In genomic region chr7:97850331-97850730, GRCm38 (mm10) we compare ENCODE assay signal across 18 mouse cellular contexts.
DNase-seq lines count a peak whose midpoint lies in the region; ATAC-seq lines count a peak whose summit lies in the region.
"Had no signal": no experiment of that assay in that cellular context is flagged by ENCODE, and none has a peak within 500 bp of the region (broad histone marks: within the 10 kb centered on the region; RNA-seq: fewer than 3 reads in every experiment).

No protein-coding gene starts in this region.

- no peak for ATAC-seq in monocyte, adult 5-6 weeks (replicated peaks; ENCODE audit: insufficient number of reproducible peaks, low FRiP score, low TSS enrichment, poor library complexity, severe bottlenecking)
- no peak for ATAC-seq in erythroid progenitor cell, adult 5-6 weeks (replicated peaks; ENCODE audit: low FRiP score, poor library complexity, severe bottlenecking)
- ATAC-seq: liver, embryonic 12.5 days; midbrain, embryonic 15.5 days had no signal

- peak; percentile 69 for DNase-seq in gastrocnemius, adult 18-20 months (ENCODE audit: low spot score)
- no peak for DNase-seq in gastrocnemius, postnatal 4 days (ENCODE audit: low spot score in 2 of 2)
- peak; percentile 38 for DNase-seq in adrenal gland, postnatal 14 days
- peak; percentile 27 for DNase-seq in gastrocnemius, postnatal 25 days
- peak; percentile 65 for DNase-seq in lung, postnatal 25 days (ENCODE audit: low spot score)
- DNase-seq: cerebellum, adult 11-12 months; cerebellum, postnatal 36 days; heart, adult 11 months; heart, postnatal 36 days; kidney, adult 8-10 months; kidney, postnatal 25 days; layer of hippocampus, adult 9-11 months; retina, postnatal 1 day; thymus, postnatal 4 days had no signal

Comparison
In these comparisons a context has a peak if more than half of its experiments do, and no peak if none do; other contexts are left out.
1. DNase-seq: peak in gastrocnemius, adult 18-20 months (single experiment), adrenal gland, postnatal 14 days (single experiment), gastrocnemius, postnatal 25 days (single experiment) and lung, postnatal 25 days (single experiment); none in gastrocnemius, postnatal 4 days (0 of 2).